Mouse (Mus musculus) spleen, adult 2 months (tissue): Measurements from ENCODE around the gene Calhm6.

Experiments used
- CTCF ChIP-seq: fragments of 200-500 bp; IDR thresholded peaks from 2 replicates; pipeline ENCODE4 v1.5.1; 2011; ENCODE audit warnings: mild to moderate bottlenecking, inconsistent platforms; ENCODE audit not compliant: insufficient read depth, insufficient read length, insufficient replicate concordance; ENCODE audit errors: extremely low read depth
- POLR2A ChIP-seq: fragments of 200-500 bp; IDR thresholded peaks from 2 replicates; pipeline ENCODE4 v1.6.1; 2011; ENCODE audit warnings: low read depth, low read length, inconsistent platforms

- TF ChIP-seq CTCF (no peak), POLR2A (no peak)
Observed at GRCm38 (mm10) chr10:34139768-34140167, 12.0 kb upstream of the Calhm6 start.
